Mouse (Mus musculus) frontal cortex, adult (tissue): ENCODE measurements at regions not wholly inside any gene's neighbourhood (a gene's known extent, or its start where the extent isn't known, plus 50 kb on each side); places are given as distances from the start of the nearest gene placed in this dataset.

ENCODE experiments used
- ATAC-seq: cut with Nextera tagmentation; 2 replicates; pipeline ENCODE4 v1.9.2; 2017; ENCODE audit warnings: mild to moderate bottlenecking, moderate library complexity, mixed read lengths; ENCODE audit not compliant: low TSS enrichment

DNA sequence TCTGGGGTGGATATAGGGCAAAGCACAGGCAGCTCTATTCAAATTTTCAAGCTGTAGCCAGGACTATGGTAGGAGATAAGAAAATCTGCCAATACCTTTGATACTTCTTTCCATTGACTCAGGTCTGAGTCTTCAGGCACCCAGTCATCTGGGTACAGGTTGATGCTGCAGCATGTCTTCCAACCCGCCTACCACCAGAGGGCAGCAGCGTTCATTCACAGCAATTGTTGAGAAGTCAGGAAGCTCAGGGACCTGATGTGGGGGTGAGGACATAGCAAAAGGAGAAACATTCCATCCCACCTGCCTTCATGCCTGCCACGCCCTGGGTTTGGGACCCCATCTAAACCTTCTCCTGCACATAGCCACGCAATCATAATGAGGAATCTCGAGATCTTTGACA lies 118.2 kb upstream of the Gm21876 start:
- no peak for ATAC-seq

DNA sequence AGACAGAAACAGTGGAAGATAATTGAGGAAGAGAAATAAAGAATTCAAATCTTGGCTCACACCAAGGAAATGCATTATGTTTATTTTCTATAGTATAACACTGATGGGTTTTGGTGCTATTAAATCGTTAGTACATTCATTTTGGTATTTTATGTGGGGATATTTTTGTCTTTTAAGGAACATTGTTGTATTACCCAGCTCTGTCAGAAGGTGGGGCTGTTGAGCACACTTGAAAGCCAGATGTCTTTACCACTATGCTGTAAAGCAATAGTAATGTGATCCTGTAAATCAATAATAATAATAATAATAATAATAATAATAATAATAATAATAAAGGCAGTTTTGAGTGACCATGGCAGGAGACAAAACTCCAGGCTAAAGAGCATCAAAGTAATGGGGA lies 120.0 kb upstream of the Gm21876 start:
- no peak for ATAC-seq

DNA sequence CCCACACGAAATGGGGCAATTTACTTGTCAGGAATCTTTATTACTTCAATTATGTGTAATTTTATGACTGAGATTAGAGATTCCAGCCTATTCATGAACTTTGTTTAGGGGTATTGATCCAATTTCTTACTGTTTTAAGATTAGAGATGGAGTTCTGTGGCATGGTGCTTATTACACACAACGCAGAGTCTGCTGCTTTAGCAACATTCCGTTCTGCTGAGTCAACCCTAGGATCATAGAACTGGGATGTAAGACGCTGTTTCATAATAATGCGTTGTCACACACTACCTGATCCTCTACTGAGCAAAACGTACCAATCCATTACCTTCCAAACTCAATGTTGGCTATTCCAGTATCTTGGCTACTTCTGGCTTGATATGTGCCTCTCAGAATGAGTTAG lies 121.9 kb upstream of the Gm21876 start:
- ATAC-seq = no peak

DNA sequence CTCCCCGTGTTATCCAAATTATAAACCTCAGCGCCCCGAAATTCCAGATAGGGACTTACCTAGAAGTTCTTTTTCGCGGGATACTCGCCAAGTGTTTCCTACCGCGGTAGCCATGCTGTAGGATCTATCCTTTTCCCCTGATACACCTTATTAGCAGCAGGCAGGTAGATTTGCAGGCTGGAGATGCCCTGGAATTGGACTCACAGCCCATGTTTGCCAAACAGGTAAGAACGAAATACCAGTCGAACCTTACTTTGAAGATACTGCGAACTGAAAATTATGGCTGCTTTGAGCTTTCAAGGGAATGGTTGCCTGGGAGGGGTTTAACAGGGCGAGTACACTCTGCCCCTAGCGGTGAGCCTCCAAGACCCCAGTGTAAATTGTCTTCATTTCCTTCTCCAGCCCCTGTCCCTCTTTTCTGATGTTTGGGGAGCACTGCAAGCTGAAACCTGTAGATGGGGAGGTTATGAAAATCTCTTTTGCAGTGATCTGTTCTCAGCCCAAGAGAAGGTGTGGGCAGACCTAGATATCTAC lies 149.8 kb upstream of the Agtr2 start:
- ATAC-seq = no peak

DNA sequence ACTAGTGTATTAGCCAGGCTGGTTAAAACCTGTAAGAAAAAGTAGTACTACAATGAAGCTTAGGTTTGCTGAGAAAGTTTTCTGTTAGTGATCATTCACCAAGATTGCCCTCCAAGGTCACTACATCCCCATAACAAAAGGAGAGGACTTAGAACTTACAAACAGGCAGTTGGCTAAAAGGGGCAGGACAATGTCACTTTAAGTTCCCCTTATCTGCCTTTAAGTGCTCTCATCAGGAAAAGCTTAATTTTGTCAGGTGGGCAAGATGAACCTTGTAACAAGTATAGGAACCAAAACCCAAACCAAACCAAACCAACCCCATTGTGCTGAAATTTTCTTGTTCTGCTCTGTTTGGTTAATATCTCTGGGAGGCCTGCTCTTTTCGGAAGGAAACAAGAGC lies 139.9 kb upstream of the Agtr2 start:
- ATAC-seq = no peak

DNA sequence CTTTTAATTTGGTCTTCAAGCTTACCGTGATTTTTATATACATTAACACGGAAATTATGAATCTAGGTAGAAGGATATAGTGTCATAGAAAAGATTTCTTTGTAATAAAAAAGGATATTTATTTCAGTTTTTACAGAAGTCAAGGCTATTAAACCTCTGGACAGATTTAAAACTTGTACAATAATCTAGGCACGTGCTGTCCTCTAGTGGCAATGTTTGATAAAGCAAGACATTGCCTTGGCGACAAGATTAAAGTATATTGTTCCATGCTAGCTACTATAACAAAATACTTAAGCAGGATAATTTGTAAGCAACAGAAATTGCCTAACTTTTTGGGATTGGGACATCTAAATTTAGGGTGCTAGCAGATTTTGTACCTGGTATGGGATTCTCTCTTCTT lies 133.8 kb upstream of the Agtr2 start:
- no peak for ATAC-seq

DNA sequence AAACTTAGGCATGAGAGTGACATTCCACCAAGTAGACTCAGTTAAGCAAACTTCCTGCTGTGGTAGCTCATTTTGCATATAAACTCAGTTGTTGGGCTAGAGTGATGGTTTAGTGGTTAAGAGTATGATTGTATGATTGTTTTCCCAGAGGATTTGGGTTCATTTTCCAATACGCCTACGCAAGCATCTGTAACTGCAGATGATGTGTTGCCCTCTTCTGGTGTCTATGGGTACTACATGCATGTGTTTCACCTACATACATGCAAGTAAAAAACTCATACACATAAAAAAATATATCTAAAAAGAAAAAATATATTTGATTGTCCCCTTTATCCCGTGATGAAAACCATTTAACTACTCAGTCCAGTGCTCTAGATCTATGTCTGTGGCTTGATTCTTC lies 132.0 kb upstream of the Agtr2 start:
- ATAC-seq = no peak

DNA sequence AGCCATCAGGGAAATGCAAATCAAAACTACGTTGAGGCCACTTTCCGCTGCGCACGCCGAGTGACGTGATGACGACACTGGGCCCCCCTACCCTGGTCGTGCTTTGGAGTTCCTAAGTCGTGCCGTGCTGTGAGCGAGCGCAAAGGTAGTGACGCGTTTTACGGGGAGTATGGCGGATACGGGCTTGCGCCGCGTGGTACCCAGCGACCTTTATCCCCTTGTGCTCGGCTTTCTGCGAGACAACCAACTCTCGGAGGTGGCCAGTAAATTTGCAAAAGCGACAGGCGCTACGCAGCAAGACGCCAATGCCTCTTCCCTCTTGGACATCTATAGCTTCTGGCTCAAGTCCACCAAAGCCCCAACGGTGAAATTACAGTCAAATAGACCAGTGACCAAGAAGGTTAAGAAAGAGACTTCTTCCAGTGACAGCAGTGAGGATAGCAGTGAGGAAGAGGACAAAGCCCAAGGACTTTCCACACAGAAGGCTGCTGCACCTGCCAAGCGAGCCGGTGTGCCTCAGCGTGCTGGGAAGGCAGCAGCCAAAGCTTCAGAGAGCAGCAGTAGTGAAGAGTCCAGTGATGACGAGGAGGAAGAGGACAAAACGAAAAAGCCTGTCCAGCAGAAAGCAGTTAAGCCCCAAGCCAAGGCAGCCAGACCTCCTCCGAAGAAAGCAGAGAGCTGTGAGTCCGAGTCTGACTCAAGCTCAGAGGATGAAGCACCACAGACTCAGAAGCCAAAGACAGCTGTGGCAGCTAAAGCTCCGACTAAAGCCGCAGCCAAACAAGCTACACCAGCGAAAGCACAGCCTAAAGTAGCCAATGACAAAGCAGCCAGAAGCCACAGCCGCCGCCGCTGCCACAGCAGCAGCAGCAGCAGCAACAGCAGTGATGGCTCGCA lies 123.3 kb upstream of the Agtr2 start:
- peak; percentile 96 for ATAC-seq

DNA sequence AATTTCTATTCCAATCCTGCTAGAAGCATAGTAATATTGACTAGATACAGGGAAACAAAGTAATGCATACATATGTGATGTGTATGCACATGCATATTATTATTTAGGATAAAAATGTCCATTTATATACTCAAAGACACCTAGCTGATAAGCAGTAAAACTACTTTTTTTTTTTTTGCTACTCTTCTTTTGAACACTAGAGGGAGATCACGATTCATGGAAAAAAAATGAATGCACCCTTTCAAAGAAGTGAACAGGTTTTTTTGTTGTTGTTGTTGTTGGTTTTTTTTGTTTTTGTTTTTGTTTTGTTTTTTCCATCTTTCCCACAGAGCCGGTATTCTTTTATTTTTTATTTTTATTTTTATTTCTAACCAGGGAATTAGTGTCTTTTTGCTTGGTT lies 99.1 kb upstream of the Agtr2 start:
- ATAC-seq = no peak

DNA sequence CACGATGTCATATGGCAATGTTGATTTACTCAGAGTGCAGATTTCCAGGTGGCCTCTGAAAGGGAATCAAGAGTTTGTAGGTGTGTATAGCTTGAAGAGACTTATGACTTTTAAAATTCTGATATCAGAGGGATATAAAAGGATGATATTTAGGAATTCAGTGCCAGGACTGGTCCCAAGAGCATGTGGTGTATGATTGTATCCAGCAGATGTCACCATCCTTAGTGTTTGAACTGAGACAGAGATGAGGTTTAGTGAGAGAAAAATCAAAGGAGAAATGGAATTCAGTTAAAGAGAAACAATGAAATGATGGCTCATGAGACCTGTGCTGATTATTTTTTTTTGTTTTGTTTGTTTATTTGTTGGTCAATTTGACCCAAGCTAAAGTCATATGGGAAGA lies 94.4 kb upstream of the Agtr2 start:
- peak; percentile 65; the same call in 1 of the 2 replicates for ATAC-seq

DNA sequence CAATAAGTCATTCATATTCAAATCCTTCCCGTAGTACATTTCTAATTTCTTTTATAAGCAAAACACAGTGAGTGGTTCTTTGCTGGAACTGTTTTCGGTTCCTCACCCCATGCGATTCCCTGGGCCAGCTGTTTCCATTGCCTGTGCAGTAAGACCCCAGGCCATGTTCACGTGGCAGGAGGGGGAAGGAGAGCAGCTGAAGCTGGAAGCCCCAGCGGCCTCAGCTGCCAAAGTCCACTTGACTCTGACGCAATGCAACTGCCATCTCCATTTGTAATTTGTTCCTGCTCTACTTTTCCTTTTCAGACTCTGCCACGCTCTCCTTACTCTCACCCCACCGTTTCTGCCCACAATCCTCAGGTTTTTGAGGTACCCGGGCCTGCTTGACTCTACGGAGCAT lies 91.1 kb upstream of the Agtr2 start:
- no peak for ATAC-seq

DNA sequence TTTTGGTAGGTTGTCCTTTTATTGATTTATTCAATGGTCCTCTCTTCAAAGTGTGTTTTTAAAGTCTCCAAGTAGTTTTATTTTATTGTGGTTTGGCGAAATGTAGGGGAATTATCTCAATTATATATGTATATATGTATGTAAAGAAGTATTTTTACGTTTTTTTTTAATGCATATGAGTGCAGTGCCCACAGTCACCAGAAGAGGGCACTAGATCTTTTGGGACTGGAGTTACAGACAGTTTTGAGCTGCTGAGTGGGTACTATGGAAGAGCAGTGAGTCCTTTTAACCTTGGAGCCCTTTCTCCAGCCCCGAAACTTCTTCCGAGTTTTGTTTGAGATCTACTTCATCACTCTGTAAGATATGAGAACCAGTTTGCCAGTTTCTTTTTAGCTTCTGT lies 59.5 kb upstream of the Agtr2 start:
- ATAC-seq = no peak

DNA sequence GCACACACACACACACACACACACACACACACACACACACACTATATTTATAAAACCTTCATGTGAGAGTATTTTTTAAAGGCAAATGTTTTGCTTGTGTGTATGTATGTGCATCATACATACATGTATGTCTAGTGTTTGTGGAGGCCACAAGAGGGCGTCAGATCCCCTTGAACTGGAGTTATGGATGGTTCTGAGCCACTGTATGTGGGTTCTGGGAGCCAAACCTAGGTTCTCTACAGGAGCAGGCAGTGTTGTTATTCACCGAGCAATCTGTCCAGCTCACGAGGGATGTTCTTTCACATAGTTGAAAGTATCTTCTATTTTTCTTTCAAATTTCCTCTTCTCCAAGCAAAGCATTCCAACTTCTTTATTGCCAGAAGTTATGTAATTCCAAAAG lies 56.3 kb upstream of the Agtr2 start:
- no peak for ATAC-seq

DNA sequence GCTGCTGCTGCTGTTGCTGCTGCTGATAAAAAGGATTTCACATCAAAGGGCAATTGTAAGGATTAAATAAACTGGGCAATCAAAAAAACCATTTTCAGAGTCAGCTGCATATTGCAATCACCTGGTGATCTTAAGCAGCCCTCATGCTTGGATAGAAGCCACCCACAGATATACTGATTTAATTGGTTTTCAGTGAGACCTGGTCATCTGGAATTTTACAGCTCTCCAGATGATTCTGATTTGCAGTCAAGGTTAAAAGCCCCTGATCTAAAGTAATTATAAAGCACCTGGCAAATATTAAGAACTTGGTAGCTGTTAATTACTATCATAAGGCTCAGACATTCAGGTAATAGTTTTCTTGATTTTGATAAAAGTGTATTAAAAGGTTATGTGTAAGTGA lies 50.8 kb upstream of the Agtr2 start:
- ATAC-seq = no peak
